Mouse (Mus musculus) megakaryocyte, adult 5-6 weeks (primary cell): Measurements from ENCODE around the gene Ppp6r1. TPM values are rescaled to one million over a fixed set of nuclear protein-coding genes. Genes with fewer than 3 reads are reported as not detected.

Experiments
- ATAC-seq: 2 replicates; pipeline ENCODE4 v1.8.0; 2016; ENCODE audit warnings: mild to moderate bottlenecking, inconsistent platforms; ENCODE audit not compliant: poor library complexity, severe bottlenecking
- total RNA-seq, 2 experiments: library from RNA; stranded (forward) in 1 of 2; stranded (reverse) in 1 of 2; fragments of 153-499, 151-499 nt in 1 of 2; fragments of 221-1000, 200-1000 nt in 1 of 2; gene quantifications; 2 replicates each; pipeline versions ENCODE4 v1.2.3 to v1.2.4; 2015 to 2017

The Ppp6r1 gene
- total RNA-seq (2015) (71.1 and 72.6 TPM in 2 replicates), total RNA-seq (2017) (85.6 and 101 TPM in 2 replicates)

DNA sequence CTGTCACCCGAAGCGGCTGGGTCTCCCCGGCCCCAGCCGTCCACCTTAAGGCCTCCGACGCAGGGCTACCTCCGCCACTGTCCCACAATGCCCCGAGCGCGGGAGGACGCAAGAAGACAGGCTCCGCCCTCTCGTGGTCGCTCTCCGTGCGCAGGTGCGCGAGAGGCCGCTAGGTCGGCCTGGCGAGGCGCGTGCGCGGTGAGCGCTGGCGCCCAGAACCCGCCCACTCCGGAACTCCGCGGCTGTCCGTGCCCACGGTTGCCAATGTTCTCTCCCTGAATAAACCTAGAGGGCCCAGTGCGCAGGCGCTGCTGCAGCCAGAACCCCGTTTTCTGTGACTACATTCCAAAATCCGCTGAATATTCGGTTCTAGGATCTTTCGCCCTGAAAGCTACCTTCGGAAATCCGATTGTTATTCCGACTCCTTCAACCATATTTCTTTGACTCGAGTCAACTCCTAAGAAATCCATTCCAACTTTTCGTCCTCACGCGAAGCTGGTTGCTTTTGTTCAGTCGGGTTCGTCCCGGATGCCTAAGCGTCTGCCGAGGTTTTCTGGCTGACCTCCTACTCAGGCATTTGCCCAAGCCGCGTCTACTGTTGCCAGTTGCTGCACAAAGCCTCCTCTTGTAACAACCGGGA is at the start of gene Ppp6r1:
TSS of gene Ppp6r1 (minus strand) at position 108 of the 640 bp plus-strand sequence.
- peak; percentile 86 for ATAC-seq

- ATAC-seq: peak; percentile 47; the same call in 1 of the 2 replicates
These were observed 46.3 kb upstream of the Ppp6r1 start for GRCm38 (mm10) chr7:4705098-4705497.

DNA sequence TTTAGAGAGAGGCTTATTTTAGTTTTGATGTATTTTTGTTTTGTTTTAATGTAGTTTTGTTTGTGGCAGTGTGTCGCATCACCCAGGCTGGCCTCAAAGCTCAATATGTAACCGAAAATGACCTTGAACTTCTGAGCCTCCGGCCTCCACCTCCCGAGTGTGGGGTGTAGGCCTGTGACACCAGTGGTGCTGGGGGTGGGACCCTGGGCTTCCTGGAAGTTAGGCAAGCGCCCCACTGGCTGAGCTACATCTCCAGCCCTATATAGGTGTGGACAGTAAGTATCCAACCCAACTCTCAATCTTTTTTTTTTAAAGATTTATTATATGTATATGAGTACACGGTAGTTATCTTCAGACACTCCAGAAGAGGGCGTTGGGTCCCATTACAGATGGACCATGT is 44.4 kb upstream of the Ppp6r1 start:
- ATAC-seq: no peak

- ATAC-seq: no peak
These were observed 43.5 kb upstream of the Ppp6r1 start for GRCm38 (mm10) chr7:4702334-4702733.

DNA sequence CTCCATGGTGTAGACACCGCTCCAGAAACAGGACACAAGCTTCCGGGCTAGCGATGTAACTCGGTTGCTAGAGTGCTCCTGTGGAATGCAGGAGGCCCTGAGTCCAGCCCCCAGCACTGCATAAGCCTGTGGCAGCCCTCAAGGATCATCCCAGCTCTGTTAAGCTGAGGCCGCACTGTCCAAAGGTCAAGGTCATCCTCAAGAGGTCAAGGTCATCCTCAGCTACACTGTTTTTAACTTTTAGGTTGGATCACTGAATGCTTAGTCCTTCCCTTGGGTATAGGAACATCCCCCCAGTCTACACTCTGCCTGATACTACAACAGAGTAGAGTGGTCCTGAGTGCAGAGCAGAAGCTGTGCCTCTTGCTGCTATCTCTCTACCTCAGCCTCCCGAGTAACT is 34.2 kb upstream of the Ppp6r1 start:
- ATAC-seq: no peak

DNA sequence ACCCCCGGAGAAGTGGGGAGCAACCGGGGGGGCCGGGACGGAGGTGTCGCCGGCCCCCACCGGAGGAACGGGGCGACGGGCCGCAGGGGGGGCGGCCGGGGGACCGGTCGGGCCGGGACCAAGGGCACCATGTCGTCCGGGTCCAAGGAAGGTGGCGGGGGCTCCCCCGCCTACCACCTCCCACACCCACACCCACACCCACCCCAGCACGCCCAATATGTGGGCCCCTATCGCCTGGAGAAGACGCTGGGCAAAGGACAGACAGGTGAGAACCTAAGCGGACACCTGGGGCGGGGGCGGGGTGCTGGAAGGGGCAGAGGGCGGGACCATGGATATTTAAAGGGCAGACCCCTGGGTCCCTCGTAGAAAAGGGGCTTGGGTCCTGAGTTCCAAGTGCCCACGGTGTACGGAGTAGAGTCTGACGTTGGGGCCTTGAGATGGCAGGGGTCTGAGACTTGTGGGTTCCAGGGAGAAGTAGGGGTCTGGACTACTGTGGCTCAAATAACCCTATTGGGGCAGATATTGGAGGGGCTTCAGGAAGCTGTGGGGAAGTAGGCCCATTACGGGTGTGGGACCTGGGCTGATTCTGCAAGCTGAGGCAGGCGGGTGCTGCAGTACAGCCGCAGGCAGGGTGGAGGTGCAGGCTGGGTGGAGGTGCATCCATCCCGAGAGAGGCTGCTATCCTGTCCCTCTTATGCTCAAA is 32.3 kb upstream of the Ppp6r1 start:
- ATAC-seq: no peak

- ATAC-seq: no peak
These were observed 31.6 kb upstream of the Ppp6r1 start, which contains the start of gene Brsk1 for GRCm38 (mm10) chr7:4690387-4690786. Gene Brsk1 (plus strand): TSS chr7:4690604.

DNA sequence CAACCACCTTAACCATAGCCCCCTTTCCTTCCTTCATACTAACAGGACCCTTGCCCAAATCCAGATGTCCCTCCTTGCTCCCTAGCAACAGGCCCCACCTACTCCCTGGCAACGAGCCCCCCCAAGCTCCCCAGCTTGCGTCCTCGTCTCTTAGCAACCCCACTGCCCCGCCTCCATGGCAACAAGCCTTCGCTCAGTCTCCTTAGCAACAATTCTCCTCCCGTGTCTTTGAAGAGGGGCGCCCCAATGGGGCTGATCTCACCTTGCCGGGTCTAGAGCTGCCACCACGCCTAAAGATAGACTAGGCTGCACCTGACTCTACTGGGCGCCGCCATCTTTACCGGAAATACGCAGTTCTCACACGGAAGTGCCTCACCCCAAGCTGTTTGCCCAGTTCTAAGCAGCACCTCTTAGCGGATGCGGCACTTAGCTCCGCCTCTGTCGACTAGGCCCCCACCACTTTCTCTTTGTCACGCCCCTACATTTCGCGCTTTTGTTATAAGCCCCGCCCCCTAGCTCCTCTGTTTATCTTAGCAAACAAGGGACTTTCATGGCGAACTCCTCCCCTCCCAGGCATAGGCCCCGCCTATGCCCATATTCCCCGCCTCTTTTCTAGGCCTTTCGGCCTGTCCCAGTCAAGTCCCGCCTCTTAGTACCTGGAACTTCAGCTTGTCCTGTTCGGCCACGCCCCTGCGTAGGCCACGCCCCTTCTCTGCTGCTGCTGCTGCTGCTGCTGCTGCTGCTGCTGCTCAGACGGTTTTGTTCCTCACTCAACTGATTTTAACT is 26.0 kb upstream of the Ppp6r1 start, which contains the start of gene Hspbp1:
TSS of gene Hspbp1 (minus strand) at position 437 of the 786 bp plus-strand sequence.
- ATAC-seq: peak; percentile 94

- ATAC-seq: no peak
These were observed 25.4 kb upstream of the Ppp6r1 start for GRCm38 (mm10) chr7:4684203-4684602.

DNA sequence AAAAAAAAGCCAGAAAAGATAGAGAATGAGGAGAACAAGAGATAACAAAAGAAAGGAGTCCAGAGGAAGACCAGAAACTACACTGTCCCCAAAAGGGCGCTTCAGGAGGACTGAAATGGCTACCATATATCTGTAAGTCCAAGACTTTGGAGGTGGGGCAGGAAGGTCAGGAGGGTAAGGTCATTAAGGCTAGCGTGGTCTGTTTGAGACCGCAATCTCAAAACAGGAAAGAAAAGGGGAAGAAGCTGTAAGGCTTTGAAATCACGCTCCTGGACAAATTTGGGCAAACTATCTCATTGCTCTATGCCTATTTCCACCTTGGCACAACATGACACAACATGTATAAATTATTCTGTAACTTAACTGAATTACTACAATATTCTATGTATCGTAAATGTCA is 24.5 kb upstream of the Ppp6r1 start:
- ATAC-seq: no peak

DNA sequence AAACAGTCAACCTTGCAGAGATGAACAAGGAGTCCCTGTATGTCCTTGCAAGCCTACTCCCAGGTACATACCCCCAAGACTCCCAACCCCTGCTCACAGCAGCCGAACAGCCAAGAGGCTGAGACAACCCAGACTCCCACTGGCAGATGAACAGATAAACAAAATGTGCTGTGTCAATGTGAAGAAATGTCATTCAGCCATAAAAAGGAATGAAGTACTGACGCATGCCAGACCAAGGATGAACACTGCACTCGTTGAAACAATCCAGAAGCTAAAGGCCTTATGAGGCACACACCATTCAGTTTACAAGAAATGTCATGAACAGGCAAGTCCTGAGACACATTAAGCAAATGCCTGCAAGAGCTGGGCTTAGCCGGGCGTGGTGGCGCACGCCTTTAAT is 16.4 kb upstream of the Ppp6r1 start:
- no peak for ATAC-seq

DNA sequence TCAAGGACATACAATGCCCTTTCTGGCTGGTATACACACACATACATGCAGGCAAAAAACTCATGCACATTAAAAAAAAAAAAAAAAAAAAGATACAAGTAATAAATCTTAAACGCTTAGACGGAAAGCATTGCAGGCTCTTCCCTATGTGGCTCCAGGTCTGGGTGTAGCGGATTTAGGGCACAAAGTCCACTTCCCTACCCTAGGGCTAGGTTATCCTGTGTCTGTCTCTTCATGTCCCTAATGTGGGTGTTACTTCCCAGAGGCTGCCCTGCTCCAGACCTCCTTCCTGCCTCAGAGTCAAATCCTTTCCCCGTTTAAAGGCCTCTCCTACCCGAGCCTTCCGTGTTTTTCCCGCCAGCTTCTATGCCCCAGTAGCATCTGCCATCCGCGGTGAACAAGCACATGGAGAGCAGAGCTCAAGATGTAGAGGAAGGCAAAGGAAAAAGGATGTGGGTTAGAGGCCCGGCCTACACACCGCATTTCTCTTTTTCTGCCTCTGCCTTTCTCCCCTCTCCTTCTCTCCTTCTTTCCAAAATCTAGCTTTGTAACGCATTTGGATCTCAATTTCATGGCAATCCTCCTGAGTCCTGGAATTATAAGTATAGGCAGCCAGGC is 15.4 kb upstream of the Ppp6r1 start:
- ATAC-seq: no peak

GRCm38 (mm10) chr7:4671956-4672355 is 13.1 kb upstream of the Ppp6r1 start:
- no peak for ATAC-seq

DNA sequence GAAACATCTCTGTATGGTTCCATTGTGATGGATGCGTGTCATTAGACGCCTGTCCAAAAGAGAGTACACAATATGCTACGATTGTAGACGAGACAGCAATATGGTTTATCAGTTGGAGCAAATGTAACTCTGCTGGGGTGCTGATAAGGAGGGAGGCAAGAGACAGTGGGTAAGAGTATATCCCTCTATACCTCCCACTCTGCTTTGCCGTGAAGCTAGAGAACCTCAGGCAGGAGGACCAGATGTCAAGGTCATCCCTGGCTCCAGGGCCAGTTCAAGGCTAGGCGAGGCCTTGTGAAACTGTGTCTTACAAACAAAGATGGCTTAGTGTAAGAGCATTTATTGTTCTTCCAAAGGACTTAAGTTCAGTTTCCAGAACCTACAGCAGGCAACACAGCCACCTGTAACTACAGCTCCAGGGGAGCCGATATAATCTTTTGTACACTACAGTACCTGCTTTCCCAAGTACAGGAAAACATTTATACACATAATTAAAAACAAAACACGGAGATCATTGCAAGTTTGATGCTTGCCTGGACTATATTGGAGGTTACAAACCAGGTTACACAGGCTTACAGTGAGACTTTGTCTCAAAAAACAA is 11.9 kb upstream of the Ppp6r1 start:
- ATAC-seq: no peak

DNA sequence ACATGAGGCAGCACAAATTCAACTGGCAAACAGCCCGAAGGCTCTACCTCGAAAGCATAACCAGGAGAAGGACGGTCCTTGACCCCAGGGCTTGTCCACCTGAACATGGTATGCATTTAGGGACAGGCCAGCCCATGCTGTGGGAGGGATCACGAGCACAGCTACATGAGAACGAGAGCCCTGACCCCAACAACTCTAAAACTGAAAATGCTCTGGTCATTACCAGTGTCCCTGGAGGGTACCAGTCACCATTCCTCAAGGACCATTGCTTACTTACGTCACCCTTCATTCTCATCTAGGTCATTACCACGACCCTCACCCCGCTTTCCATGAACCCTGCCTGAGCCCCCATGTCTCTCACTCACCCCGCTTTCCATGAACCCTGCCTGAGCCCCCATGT is 10.3 kb upstream of the Ppp6r1 start:
- ATAC-seq: no peak

GRCm38 (mm10) chr7:4668506-4668905 is 9.7 kb upstream of the Ppp6r1 start:
- ATAC-seq: no peak

DNA sequence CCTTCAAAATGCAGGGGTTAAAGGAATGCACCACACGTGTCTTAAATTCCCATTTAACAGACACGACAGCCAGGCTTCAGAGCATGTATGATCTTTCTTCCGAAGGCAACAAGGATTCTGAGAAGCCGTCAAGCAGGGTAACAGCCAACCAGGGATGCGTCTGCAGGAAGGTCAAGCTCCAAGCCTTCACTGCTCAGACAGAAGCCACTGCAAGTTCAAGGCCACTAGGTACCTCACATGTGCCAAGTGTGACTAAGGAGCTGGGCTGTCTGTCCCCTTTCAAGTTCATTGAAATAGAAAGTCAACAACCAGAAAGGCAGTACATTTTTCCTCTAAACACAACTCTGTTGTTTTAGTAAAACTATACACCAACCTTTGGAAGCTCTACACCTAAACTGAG is 8.1 kb upstream of the Ppp6r1 start:
- ATAC-seq: no peak

GRCm38 (mm10) chr7:4663742-4664141 is 4.9 kb upstream of the Ppp6r1 start:
- no peak for ATAC-seq

- no peak for ATAC-seq
These were observed 4.4 kb upstream of the Ppp6r1 start for GRCm38 (mm10) chr7:4663179-4663578.

DNA sequence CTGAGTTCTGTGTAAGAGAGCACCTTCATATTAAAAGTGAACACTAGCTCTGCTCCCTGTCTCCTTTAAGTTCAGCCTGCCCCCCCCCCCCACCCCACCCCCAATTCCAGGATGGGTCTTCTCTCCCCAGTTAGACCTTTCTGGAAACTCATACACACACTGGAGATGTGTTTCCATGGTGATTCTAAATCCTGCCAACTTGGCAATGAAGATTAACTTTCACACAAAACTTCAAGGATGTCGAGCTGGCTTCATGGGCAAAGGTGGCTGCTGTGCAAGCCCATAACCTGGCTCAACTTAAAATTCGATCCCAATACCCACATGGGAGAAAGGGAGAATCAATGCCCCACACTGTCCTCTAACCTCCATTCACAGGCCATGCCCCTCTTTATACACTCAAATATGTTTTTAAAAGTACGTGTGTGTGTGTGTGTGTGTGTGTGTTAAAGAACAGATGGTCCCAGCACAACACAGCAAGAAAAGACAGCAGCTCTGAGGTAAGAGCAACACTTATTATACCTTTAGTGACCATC is 1.2 kb upstream of the Ppp6r1 start:
- ATAC-seq: no peak
